In genomic region chr6:137887258-137887657, GRCm38 (mm10) we compare ENCODE assay signal across 21 mouse cellular contexts.
A peak's percentile ranks its signal among the peaks of the same experiment; 100 is the strongest.
DNase-seq lines count a peak whose midpoint lies in the region; ATAC-seq and TF ChIP-seq lines count a peak whose summit lies in the region.
"Had no signal": no experiment of that assay in that cellular context is flagged by ENCODE, and none has a peak within 500 bp of the region (broad histone marks: within the 10 kb centered on the region; RNA-seq: fewer than 3 reads in every experiment).

No protein-coding gene starts in this region.

- no peak overlapping the region for H3K9ac ChIP-seq in forebrain, embryonic 14.5 days (ENCODE audit: low read length)
- H3K9ac ChIP-seq in forebrain, embryonic 12.5 days: no peak overlapping the region
- no peak overlapping the region for H3K9ac ChIP-seq in kidney, embryonic 15.5 days
- H3K9ac ChIP-seq in kidney, embryonic 16.5 days (replicated peaks; ENCODE audit: low read length): no peak overlapping the region
- no peak overlapping the region for H3K9ac ChIP-seq in midbrain, embryonic 13.5 days (replicated peaks)
- H3K9ac ChIP-seq in midbrain, postnatal 0 days (replicated peaks; ENCODE audit: low read length, poor library complexity, severe bottlenecking): no peak overlapping the region
- H3K9ac ChIP-seq: forebrain, embryonic 15.5 days; heart, embryonic 13.5 days had no signal

- no peaks in the 10 kb centered on the region for H3K36me3 ChIP-seq in forebrain, embryonic 14.5 days (ENCODE audit: control insufficient read depth, insufficient read depth, low read length)
- no peaks in the 10 kb centered on the region for H3K36me3 ChIP-seq in forebrain, embryonic 12.5 days (replicated peaks)
- no peaks in the 10 kb centered on the region for H3K36me3 ChIP-seq in kidney, embryonic 15.5 days
- no peaks in the 10 kb centered on the region for H3K36me3 ChIP-seq in kidney, embryonic 16.5 days (ENCODE audit: insufficient read depth, low read length)
- no peaks in the 10 kb centered on the region for H3K36me3 ChIP-seq in midbrain, embryonic 13.5 days
- no peaks in the 10 kb centered on the region for H3K36me3 ChIP-seq in midbrain, postnatal 0 days (ENCODE audit: insufficient read depth, low read length)
- H3K36me3 ChIP-seq: embryonic facial prominence, embryonic 10.5 days; forebrain, embryonic 15.5 days; G1E; heart, embryonic 13.5 days had no signal

- ATAC-seq in forebrain, embryonic 14.5 days: 0 out of 2 replicates have a peak, but pooled peaks have one; percentile 26
- no peak for ATAC-seq in forebrain, embryonic 12.5 days (ENCODE audit: low FRiP score)
- 0 out of 2 replicates have a peak, but pooled peaks have one; percentile 29 for ATAC-seq in kidney, embryonic 15.5 days (replicated peaks; ENCODE audit: low FRiP score)
- ATAC-seq in kidney, embryonic 16.5 days (ENCODE audit: low FRiP score, low TSS enrichment): no peak
- ATAC-seq in midbrain, embryonic 13.5 days: 0 out of 2 replicates have a peak, but pooled peaks have one; percentile 20
- ATAC-seq in midbrain, postnatal 0 days (ENCODE audit: low FRiP score): no peak
- ATAC-seq: CD4-positive, CD25-positive, alpha-beta regulatory T cell, adult 4 months; forebrain, embryonic 15.5 days; hindbrain, postnatal 0 days had no signal

- H3K27ac ChIP-seq in forebrain, embryonic 14.5 days (ENCODE audit: low read depth, low read length): no peak overlapping the region
- H3K27ac ChIP-seq in forebrain, embryonic 12.5 days: no peak overlapping the region
- no peak overlapping the region for H3K27ac ChIP-seq in kidney, embryonic 15.5 days
- no peak overlapping the region for H3K27ac ChIP-seq in kidney, embryonic 16.5 days (ENCODE audit: low read length)
- no peak overlapping the region for H3K27ac ChIP-seq in midbrain, embryonic 13.5 days
- no peak overlapping the region for H3K27ac ChIP-seq in midbrain, postnatal 0 days (ENCODE audit: low read depth, low read length)
- H3K27ac ChIP-seq: embryonic facial prominence, embryonic 10.5 days; forebrain, embryonic 15.5 days; heart, embryonic 13.5 days; hindbrain, postnatal 0 days had no signal

- no peak overlapping the region for H3K4me3 ChIP-seq in forebrain, embryonic 14.5 days (ENCODE audit: low read depth, low read length)
- no peak overlapping the region for H3K4me3 ChIP-seq in forebrain, embryonic 12.5 days (replicated peaks)
- H3K4me3 ChIP-seq in kidney, embryonic 15.5 days (replicated peaks): no peak overlapping the region
- H3K4me3 ChIP-seq in kidney, embryonic 16.5 days (ENCODE audit: low read length): no peak overlapping the region
- H3K4me3 ChIP-seq in midbrain, embryonic 13.5 days (replicated peaks): no peak overlapping the region
- no peak overlapping the region for H3K4me3 ChIP-seq in midbrain, postnatal 0 days (ENCODE audit: low read depth, low read length)
- H3K4me3 ChIP-seq: embryonic facial prominence, embryonic 10.5 days; forebrain, embryonic 15.5 days; heart, embryonic 13.5 days had no signal

- no peaks in the 10 kb centered on the region for H3K27me3 ChIP-seq in forebrain, embryonic 14.5 days (replicated peaks; ENCODE audit: control insufficient read depth, insufficient read depth, low read length)
- no peaks in the 10 kb centered on the region for H3K27me3 ChIP-seq in forebrain, embryonic 12.5 days
- H3K27me3 ChIP-seq in kidney, embryonic 15.5 days: no peaks in the 10 kb centered on the region
- H3K27me3 ChIP-seq in kidney, embryonic 16.5 days (ENCODE audit: insufficient read depth, low read length): no peaks in the 10 kb centered on the region
- H3K27me3 ChIP-seq in midbrain, embryonic 13.5 days: no peaks in the 10 kb centered on the region
- H3K27me3 ChIP-seq in midbrain, postnatal 0 days (ENCODE audit: insufficient read depth, low read length): no peaks in the 10 kb centered on the region
- H3K27me3 ChIP-seq: forebrain, embryonic 15.5 days; heart, embryonic 13.5 days had no signal

- peak; percentile 16 for DNase-seq in forebrain, embryonic 14.5 days (ENCODE audit: low spot score)
- peak; percentile 2 for DNase-seq in midbrain, postnatal 0 days (ENCODE audit: low spot score)
- no peak for DNase-seq in embryo, embryonic 11 days
- DNase-seq: adrenal gland, adult 8-10 months; adrenal gland, postnatal 36 days; B cell, adult 2 months; cerebellum, adult 11-12 months; cerebellum, adult 9-10 months; cerebellum, postnatal 36 days; gastrocnemius, postnatal 36 days; heart, adult 11 months had no signal

- 45% methylated on average over 6 of the region's 6 CpGs for WGBS in forebrain, embryonic 14.5 days
- WGBS in forebrain, embryonic 12.5 days: 59% methylated on average over 6 of the region's 6 CpGs
- WGBS in kidney, embryonic 15.5 days: 67% methylated on average over 6 of the region's 6 CpGs
- 67% methylated on average over 6 of the region's 6 CpGs for WGBS in kidney, embryonic 16.5 days
- WGBS in midbrain, embryonic 13.5 days: 52% methylated on average over 6 of the region's 6 CpGs
- 49% methylated on average over 6 of the region's 6 CpGs for WGBS in midbrain, postnatal 0 days

- H3K4me2 ChIP-seq in forebrain, embryonic 14.5 days (ENCODE audit: low read length): no peak overlapping the region
- H3K4me2 ChIP-seq in forebrain, embryonic 12.5 days: no peak overlapping the region
- no peak overlapping the region for H3K4me2 ChIP-seq in kidney, embryonic 15.5 days
- no peak overlapping the region for H3K4me2 ChIP-seq in kidney, embryonic 16.5 days (replicated peaks; ENCODE audit: low read depth, low read length)
- H3K4me2 ChIP-seq in midbrain, embryonic 13.5 days (replicated peaks): no peak overlapping the region
- H3K4me2 ChIP-seq in midbrain, postnatal 0 days (ENCODE audit: low read depth, low read length, poor library complexity, severe bottlenecking): no peak overlapping the region
- H3K4me2 ChIP-seq: forebrain, embryonic 15.5 days; heart, embryonic 13.5 days had no signal

- TF ChIP-seq CTCF in midbrain, postnatal 0 days (IDR thresholded peaks at IDR 0.05): no peak

- H3K9me3 ChIP-seq in forebrain, embryonic 14.5 days (replicated peaks; ENCODE audit: control insufficient read depth, low read length): no peaks in the 10 kb centered on the region
- H3K9me3 ChIP-seq in forebrain, embryonic 12.5 days: no peaks in the 10 kb centered on the region
- H3K9me3 ChIP-seq in kidney, embryonic 15.5 days (replicated peaks): no peaks in the 10 kb centered on the region
- peaks cover 5% of the 10 kb centered on the region; the same call in 1 of the 2 replicates for H3K9me3 ChIP-seq in kidney, embryonic 16.5 days (ENCODE audit: low read length)
- no peaks in the 10 kb centered on the region for H3K9me3 ChIP-seq in midbrain, embryonic 13.5 days
- no peaks in the 10 kb centered on the region for H3K9me3 ChIP-seq in midbrain, postnatal 0 days (ENCODE audit: low read length)
- H3K9me3 ChIP-seq: embryonic facial prominence, embryonic 10.5 days; forebrain, embryonic 15.5 days had no signal

- no peaks in the 10 kb centered on the region for H3K4me1 ChIP-seq in forebrain, embryonic 14.5 days (ENCODE audit: control insufficient read depth, insufficient read depth, low read length)
- H3K4me1 ChIP-seq in forebrain, embryonic 12.5 days: no peaks in the 10 kb centered on the region
- peaks cover 8% of the 10 kb centered on the region; the same call in 1 of the 2 replicates for H3K4me1 ChIP-seq in kidney, embryonic 15.5 days
- H3K4me1 ChIP-seq in kidney, embryonic 16.5 days (ENCODE audit: insufficient read depth, low read length): no peaks in the 10 kb centered on the region; the same call in 1 of the 2 replicates
- 0 out of 2 replicates have a peak, but pooled peaks cover 4% of the 10 kb centered on the region for H3K4me1 ChIP-seq in midbrain, embryonic 13.5 days (replicated peaks)
- H3K4me1 ChIP-seq in midbrain, postnatal 0 days (ENCODE audit: insufficient read depth, low read length): no peaks in the 10 kb centered on the region
- H3K4me1 ChIP-seq: forebrain, embryonic 15.5 days; heart, embryonic 13.5 days had no signal

Comparison
In these comparisons a context has a peak if more than half of its experiments do, and no peak if none do; other contexts are left out.
1. ATAC-seq: peak in forebrain, embryonic 14.5 days (single experiment), kidney, embryonic 15.5 days (single experiment) and midbrain, embryonic 13.5 days (single experiment); none in forebrain, embryonic 12.5 days (single experiment), kidney, embryonic 16.5 days (single experiment) and midbrain, postnatal 0 days (single experiment).